Mouse (Mus musculus) T-helper 1 cell (primary cell): Measurements from ENCODE around the gene Dnah9.

Experiments used
- in situ Hi-C: fragments of 300-600 bp; cut with MboI, MseI; formaldehyde crosslinking; loops from one replicate; pipeline ENCODE4 v1.15.1; 2025; ENCODE audit warnings: high pct_unique_total_duplicates

Gene Dnah9

DNA sequence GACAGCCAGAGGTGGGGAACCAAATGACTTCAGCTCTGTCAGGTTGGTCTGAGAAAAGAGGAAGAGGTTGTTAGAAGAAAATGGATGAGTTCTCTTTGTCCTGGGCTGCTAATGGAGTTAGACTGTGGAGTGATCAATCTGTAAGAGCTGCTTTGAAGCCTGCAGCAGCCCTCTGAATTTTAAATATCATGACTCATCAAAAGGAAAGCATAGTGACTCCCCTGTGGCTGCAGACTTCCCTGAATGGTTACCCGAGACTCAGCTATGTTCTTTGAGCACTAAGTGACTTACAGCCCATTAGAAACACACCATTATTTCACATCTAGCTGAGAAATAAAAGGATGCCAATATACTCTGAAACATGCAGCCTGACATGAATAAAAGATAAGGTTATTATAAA lies 240.4 kb downstream of the Dnah9 start:
- in situ Hi-C loops = no loop called here

GRCm38 (mm10) chr11:65918480-65919236 lies 249.7 kb downstream of the Dnah9 start:
- in situ Hi-C loops = no loop called here

GRCm38 (mm10) chr11:65909195-65909594 lies 259.2 kb downstream of the Dnah9 start:
- in situ Hi-C loops = no loop called here

DNA sequence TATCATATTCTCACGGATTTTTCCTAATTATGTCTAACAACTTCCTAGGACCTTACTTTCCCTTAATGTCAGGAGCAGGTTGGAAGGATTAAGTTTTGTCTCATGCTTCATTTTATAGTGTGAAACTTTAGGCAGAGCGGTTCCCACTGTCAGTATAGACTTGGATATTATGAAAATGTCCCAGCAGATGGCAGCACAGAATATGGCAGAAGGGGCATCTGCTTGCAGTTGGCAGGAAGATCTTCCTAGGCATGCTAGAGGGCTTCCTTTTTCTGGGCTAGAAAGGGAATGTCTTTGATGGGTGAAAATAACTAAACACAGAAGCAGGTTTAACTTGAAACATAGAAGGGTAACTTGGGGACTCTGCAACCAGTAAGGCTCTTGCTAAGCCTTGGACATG lies 262.9 kb downstream of the Dnah9 start:
- in situ Hi-C loops = no loop called here

DNA sequence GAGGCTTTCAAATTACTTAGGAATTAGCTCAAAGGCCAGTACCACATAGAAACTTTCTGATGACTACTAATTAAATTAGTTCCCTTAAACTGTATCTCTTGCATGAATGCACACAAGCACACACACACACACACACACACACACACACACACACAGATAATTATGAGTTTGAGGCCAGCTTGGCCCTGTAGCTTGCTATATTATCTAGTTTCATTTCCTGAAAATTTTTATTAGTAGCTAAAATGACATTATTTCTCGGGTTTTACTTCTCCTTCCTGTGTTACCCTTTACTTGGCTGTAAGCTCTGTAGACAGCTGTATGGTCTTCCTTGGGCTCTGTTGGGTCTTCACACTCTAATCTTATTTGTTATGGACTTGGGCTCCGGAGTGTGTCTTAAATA lies 264.4 kb downstream of the Dnah9 start:
- in situ Hi-C loops = no loop called here

GRCm38 (mm10) chr11:65881465-65881864 lies 286.9 kb downstream of the Dnah9 start:
- in situ Hi-C loops = no loop called here

- in situ Hi-C loops = no loop called here
Measured at GRCm38 (mm10) chr11:65877146-65877775, 291.1 kb downstream of the Dnah9 start.

GRCm38 (mm10) chr11:65861476-65861875 lies 306.9 kb downstream of the Dnah9 start:
- in situ Hi-C loops = no loop called here

- in situ Hi-C loops = loop anchor here (10.0 kb wide), 1 partner anchor 637 kb away; no protein-coding TSS in a partner anchor
Measured at GRCm38 (mm10) chr11:65852066-65852465, 316.3 kb downstream of the Dnah9 start.

- in situ Hi-C loops = loop anchor here (25.0 kb wide), 1 partner anchor 859 kb away; the partner anchor contains the start of gene Elac2
Measured at GRCm38 (mm10) chr11:65846446-65846845, 321.9 kb downstream of the Dnah9 start.

GRCm38 (mm10) chr11:65838999-65839398 lies 329.4 kb downstream of the Dnah9 start:
- in situ Hi-C loops = loop anchor here (25.0 kb wide), 1 partner anchor 852 kb away; the partner anchor contains the start of gene Elac2

GRCm38 (mm10) chr11:65824556-65824955 lies 343.8 kb downstream of the Dnah9 start:
- in situ Hi-C loops = loop anchor here (25.0 kb wide), 1 partner anchor 1213 kb away; the partner anchor contains the start of gene Tmem220

DNA sequence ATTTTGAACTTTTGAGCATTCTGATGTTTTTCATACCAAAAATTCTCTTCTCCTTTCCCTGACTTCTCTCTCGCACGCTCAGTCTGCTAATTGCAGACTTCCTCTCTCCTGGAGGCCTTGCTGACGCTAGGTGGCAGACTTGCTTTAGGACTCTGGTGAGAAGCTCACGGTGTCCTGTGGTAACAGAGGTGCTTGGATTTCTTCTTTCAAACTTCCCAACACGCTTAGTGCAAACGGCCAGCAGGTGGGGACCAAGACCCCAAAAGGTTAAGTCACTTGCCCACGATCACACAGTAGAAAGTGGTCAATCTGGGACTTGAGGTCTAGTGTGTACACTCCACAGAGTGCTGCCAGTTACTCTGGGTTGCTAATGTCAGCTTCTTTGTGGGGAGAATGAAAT lies 347.5 kb downstream of the Dnah9 start:
- in situ Hi-C loops = loop anchor here (25.0 kb wide), 1 partner anchor 1216 kb away; the partner anchor contains the start of gene Tmem220

GRCm38 (mm10) chr11:65820280-65820679 lies 348.1 kb downstream of the Dnah9 start:
- in situ Hi-C loops = loop anchor here (25.0 kb wide), 1 partner anchor 1217 kb away; the partner anchor contains the start of gene Tmem220

DNA sequence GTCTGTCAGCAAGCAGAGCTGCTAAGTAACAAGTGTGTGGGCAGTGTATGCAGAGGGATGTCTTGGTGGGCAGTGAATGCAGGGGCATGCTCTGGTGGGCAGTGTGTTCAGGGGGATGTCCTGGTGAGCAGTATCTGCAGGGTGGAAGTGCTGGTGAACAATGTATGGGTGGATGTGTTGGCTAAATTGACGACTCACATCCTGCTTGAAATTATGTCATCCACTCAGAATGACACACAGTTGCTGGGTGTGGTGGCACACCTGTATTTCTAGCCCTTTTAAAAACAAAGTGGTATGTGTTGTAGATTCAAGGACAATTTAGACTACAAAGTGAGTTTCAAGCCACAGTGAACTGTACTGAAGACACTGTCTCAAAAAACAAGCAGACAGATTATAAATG lies 350.2 kb downstream of the Dnah9 start:
- in situ Hi-C loops = loop anchor here (25.0 kb wide), 1 partner anchor 1219 kb away; the partner anchor contains the start of gene Tmem220

DNA sequence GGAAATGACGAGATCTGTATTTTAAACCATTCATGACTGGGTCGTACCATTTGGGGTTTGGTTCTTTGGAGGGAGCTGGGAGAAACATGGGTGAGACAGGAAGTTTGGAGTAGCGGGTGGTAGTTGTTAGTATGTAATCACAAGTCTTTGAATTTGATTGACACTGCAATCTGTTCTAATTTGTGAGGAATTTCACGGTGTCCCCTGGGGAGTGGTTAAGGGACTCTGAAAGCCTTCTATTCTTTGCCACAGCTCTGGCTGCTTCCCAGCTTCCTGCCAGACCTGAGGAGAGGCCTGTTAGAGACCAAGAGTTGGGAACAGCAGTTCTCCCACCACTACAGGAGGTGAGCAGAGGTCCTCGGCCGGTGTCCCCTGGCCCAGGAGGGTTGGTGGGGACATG lies 352.1 kb downstream of the Dnah9 start:
- in situ Hi-C loops = loop anchor here (25.0 kb wide), 1 partner anchor 1221 kb away; the partner anchor contains the start of gene Tmem220

DNA sequence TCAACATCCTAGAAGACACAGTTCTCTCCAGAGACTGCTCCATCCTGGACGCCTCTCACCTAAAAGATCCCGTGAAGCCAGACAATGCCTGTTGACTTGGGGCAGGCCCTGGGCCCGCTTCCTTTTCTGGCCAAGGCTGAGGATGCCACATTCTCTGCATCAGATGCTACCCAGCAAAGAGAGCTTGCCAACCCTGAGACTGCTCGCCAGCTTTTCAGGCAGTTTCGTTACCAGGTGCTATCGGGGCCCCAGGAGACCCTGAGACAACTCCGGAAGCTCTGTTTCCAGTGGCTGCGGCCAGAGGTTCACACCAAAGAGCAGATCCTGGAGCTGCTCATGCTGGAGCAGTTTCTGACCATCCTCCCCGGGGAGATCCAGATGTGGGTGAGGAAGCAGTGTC lies 354.0 kb downstream of the Dnah9 start:
- in situ Hi-C loops = loop anchor here (25.0 kb wide), 1 partner anchor 1223 kb away; the partner anchor contains the start of gene Tmem220

DNA sequence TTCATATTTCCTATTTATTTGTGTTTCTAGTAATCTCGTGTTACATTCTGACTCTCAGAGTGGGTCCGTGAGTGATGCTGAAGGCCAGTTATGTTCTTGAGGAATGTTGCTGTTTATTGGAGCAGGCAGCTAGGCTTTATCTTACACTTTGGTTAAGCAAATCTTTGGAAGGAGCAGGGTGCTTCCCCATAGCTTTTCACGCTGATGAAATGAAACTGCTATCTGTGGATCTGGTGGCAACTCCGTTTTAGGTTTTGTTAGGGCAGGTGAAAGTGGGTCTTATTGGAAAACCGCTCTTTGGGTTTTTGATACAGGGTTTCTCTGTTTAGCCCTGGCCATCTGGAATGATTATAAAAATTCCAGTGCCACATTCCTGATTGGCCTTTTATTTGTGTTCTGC lies 356.3 kb downstream of the Dnah9 start:
- in situ Hi-C loops = loop anchor here (25.0 kb wide), 1 partner anchor 1225 kb away; the partner anchor contains the start of gene Tmem220

DNA sequence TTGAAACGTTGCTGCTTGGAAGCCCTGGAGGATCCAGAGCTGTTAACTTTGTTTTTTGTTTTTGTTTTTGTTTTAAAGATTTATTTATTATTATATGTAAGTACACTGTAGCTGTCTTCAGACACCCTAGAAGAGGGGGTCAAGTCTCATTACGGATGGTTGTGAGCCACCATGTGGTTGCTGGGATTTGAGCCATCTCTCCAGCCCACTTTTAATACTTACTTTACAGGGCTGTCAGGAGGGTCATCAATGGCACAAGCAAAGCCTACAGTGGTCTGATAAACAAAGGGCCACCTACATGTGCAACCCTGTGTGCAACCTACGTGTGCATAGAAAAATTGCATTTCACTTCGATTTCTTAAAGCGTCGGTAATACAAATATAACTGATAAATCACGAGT lies 360.8 kb downstream of the Dnah9 start:
- in situ Hi-C loops = loop anchor here (25.0 kb wide), 1 partner anchor 1230 kb away; the partner anchor contains the start of gene Tmem220

DNA sequence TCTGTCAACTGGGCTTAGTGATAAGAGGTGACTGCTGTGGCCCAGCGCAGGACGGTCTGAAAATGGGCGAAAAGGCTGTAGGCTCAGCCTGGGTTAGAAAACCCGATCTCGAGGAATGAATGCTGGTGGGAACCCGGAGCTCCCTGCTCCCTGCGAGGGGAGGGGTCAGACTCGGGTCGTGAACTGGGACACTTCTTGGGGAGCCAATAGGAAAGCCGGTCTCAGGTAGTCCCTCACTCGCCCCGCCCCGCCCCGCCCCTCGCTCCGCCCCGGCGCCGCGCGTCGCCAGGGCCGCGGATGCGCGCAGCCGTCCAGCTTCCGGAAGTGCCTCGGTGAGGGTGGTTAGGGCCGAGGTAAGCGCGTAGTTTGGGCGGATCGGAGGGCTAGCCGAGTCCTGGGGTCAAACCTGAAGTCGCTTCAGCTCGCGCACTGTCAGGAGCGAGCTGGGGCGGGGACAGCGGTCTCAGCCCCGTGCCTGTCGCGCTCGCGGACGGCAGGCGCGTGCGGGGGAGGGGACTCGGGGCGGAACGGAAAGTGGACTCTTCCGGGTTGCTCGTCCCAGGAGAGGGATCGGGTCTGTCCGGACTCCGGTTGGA lies 361.3 kb downstream of the Dnah9 start, which contains the start of gene Zkscan6:
Gene Zkscan6, plus strand, starts transcription at position 267 of the 596 bp plus-strand sequence.
- in situ Hi-C loops = loop anchor here (25.0 kb wide), 1 partner anchor 1230 kb away; the partner anchor contains the start of gene Tmem220

DNA sequence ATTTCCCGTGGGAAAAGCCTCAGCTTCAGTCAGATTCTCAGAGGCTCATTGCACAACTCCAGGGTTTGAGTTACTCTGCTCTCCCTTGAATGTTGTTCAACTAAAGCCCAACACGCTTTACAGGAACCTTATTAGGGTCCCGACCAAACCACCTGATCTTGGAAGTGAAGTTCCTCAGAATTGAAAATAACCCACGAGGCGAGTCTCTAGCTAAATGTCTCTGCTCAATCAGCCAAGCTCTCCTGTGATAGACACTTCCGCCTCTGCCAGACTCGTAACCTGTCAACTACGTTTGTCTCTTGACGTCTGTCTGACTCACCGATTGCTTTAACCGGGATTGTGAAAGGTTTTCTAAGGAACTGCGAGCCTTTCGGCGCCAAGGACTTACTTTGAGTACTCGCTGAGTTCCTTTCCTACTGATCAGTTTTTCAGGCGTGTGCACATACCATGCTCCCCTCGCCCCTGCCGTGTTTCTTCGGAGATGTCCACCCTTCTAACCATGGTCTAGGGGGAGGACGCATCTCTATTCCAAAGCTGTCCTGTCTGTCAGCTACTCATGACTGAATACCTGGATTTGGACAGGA lies 361.9 kb downstream of the Dnah9 start:
- in situ Hi-C loops = loop anchor here (25.0 kb wide), 1 partner anchor 1231 kb away; the partner anchor contains the start of gene Tmem220
